8 mouse cellular contexts compared by ENCODE assay signal in genomic region chr13:90642206-90642823, GRCm38 (mm10).
DNase-seq lines count a peak whose midpoint lies in the region; ATAC-seq lines count a peak whose summit lies in the region.
"Had no signal": no experiment of that assay in that cellular context is flagged by ENCODE, and none has a peak within 500 bp of the region (broad histone marks: within the 10 kb centered on the region; RNA-seq: fewer than 3 reads in every experiment).

No protein-coding gene starts in this region.

- no peak overlapping the region for H3K4me2 ChIP-seq in midbrain, embryonic 11.5 days

- H3K36me3 ChIP-seq in midbrain, embryonic 11.5 days (ENCODE audit: control insufficient read depth, insufficient read depth, low read length): no peaks in the 10 kb centered on the region

- DNase-seq in 3T3-L1 (ENCODE audit: low read depth, low spot score): peak; percentile 5
- peak; percentile 36 for DNase-seq in embryo, embryonic 11 days
- peak; percentile 13 for DNase-seq in forelimb bud, embryonic 11.5 days (ENCODE audit: low read depth, low spot score)
- DNase-seq in midbrain, embryonic 11.5 days (ENCODE audit: low spot score, missing footprints): peak; percentile 84
- DNase-seq in left cerebral cortex, adult 8-10 months (ENCODE audit: low spot score in 2 of 2): no peak
- DNase-seq in left cerebral cortex, postnatal 10 days (ENCODE audit: extremely low spot score in 1 of 2, low spot score in 2 of 2): no peak
- no peak for DNase-seq in adrenal gland, postnatal 4 days (ENCODE audit: low spot score in 2 of 2)

- no peak for ATAC-seq in midbrain, embryonic 11.5 days (ENCODE audit: low FRiP score)

- peaks cover 8% of the 10 kb centered on the region for H3K4me1 ChIP-seq in midbrain, embryonic 11.5 days (ENCODE audit: control insufficient read depth, insufficient read depth, low read length)

- WGBS in midbrain, embryonic 11.5 days: 60% methylated on average over 5 of the region's 5 CpGs

- H3K4me3 ChIP-seq in midbrain, embryonic 11.5 days (ENCODE audit: low read depth, low read length): no peak overlapping the region

- no peak overlapping the region for H3K27ac ChIP-seq in midbrain, embryonic 11.5 days (ENCODE audit: low read depth, low read length)

- no peak overlapping the region for H3K9ac ChIP-seq in midbrain, embryonic 11.5 days (ENCODE audit: low read length)

- intact Hi-C loops in left cerebral cortex, postnatal 10 days (cut with DNase I): no loop called here

- H3K27me3 ChIP-seq in midbrain, embryonic 11.5 days (ENCODE audit: control insufficient read depth, insufficient read depth, low read length): 0 out of 2 replicates have a peak, but pooled peaks cover 2% of the 10 kb centered on the region
- H3K27me3 ChIP-seq: CH12.LX had no signal

- H3K9me3 ChIP-seq in midbrain, embryonic 11.5 days (ENCODE audit: control insufficient read depth, low read length): no peaks in the 10 kb centered on the region

Comparison
In these comparisons a context has a peak if more than half of its experiments do, and no peak if none do; other contexts are left out.
1. DNase-seq: peak in 3T3-L1 (single experiment), embryo, embryonic 11 days (single experiment), forelimb bud, embryonic 11.5 days (single experiment) and midbrain, embryonic 11.5 days (single experiment); none in left cerebral cortex, adult 8-10 months (0 of 2), left cerebral cortex, postnatal 10 days (0 of 2) and adrenal gland, postnatal 4 days (0 of 2).